Mouse (Mus musculus) gastrocnemius, adult 18-20 months (tissue): ENCODE measurements around the gene Ube2z. TPM values are rescaled to one million over a fixed set of nuclear protein-coding genes. Genes with fewer than 3 reads are reported as not detected.
A peak's percentile ranks its signal among the peaks of the same experiment; 100 is the strongest.

Experiments used
- DNase-seq: peaks from one replicate; pipeline ENCODE4 v3.0.0; 2021; ENCODE audit warnings: low spot score
- total RNA-seq, 2 experiments: library from RNA; stranded (reverse); gene quantifications; 2 replicates each; pipeline ENCODE4 v1.2.3; 2021

Ube2z gene
- total RNA-seq, 2 experiments from 2014 or later, result 14.5 to 17.3 TPM

- DNase-seq, result no peak
Observed at GRCm38 (mm10) chr11:96064521-96065214, 520 bp downstream of the Ube2z start.

DNA sequence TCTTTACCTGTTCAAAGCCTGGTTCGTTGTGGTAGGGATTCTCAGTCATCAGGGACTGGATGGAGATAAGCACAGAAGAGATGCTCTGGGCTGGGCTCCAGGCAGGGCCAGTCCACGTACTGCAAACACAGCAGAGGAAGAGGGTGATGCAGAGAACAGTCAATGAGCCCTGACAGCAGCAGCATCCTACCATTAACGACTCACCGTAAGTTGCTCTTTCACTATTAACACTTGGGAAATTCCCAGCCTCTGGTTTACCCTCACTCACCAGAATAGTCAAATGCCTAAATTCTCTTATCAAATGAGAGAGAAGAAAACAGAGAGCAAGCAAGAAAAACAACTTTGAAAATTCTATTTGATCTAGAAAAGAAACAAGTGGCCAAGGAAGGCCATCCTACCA is 6.9 kb downstream of the Ube2z start:
- no peak for DNase-seq

- DNase-seq, result no peak
Observed at GRCm38 (mm10) chr11:96050854-96051253, 14.3 kb downstream of the Ube2z start.

GRCm38 (mm10) chr11:96049939-96050338 is 15.2 kb downstream of the Ube2z start:
- DNase-seq, result no peak

GRCm38 (mm10) chr11:96047469-96048373 is 17.5 kb downstream of the Ube2z start:
- no peak for DNase-seq

- no peak for DNase-seq
Observed at GRCm38 (mm10) chr11:96046793-96047192, 18.4 kb downstream of the Ube2z start.

DNA sequence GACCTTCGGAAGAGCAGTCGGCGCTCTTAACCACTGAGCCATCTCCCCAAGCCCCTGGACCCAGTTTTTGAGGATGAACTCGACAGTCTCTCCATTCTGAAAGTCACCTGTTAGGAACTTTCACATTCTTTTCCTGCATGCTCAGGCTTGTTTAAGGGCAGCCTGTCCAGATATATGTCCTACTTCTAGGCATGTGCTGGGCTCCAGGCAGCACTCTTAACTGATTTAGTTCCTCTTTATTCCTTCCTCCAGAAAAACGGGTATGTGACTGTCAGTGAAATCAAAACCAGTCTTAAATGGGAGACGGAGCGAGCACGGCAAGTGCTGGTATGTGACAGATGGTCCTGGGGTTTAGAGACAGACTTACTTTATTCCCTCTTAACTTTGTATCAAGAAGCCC is 19.2 kb downstream of the Ube2z start:
- DNase-seq, result no peak

DNA sequence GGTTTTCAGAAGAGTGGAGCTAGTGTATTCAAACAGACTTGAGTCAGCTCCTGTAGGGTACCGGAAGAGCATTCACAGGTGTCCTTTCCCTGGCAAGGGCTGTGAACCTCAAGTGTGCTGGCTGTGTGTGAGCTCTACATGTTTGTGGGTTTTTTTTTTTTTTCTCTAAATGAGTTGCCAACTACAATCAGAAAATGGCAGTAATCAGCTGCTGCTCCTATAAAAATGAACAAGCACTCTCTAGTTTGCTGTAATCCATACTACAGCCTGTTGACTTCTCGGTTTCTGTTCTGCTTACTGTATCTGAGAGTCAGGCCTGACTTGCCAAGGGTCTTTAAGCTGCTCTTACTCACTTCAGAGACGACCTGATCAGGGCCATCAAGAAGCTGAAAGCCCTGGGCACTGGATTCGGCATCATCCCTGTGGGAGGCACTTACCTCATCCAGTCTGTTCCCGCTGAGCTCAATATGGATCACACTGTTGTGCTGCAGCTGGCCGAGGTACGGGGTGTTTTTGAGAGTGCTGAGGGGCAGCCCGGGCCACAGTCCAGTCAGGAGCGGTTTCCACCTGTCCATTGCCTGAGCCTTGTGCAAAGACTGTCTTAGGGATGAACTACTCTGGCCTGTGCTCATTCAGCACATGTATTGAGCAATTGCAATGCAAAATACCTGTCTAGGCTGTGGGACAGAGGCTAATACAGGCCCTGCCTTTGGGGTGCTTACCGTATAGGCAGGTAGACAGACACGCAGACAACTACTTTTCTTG is 20.2 kb downstream of the Ube2z start:
- DNase-seq, result no peak

GRCm38 (mm10) chr11:96038560-96038959 is 26.6 kb downstream of the Ube2z start:
- no peak for DNase-seq

DNA sequence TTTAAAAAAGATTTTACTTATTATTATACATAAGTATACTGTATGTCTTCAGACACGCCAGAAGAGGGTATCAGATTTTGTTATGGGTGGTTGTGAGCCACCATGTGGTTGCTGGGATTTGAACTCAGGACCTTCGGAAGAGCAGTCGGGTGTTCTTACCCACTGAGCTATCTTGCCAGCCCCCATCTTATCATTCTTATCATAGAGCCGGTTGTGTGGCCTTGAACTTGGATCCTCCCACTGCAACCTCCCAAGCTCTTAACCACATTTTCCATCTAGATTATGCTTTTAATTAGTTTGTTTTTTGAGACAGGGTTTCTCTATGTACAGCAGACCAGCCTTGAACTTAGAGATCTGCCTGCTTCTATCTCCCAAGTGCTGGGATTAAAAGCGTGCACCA is 27.7 kb downstream of the Ube2z start:
- DNase-seq, result no peak

GRCm38 (mm10) chr11:96035133-96035532 is 30.1 kb downstream of the Ube2z start:
- DNase-seq, result no peak

- DNase-seq, result peak; percentile 93
Observed at GRCm38 (mm10) chr11:96034596-96035052, 30.6 kb downstream of the Ube2z start, which contains the start of gene Snf8. Gene Snf8, plus strand, starts transcription at chr11:96034885.

GRCm38 (mm10) chr11:96034116-96034515 is 31.1 kb downstream of the Ube2z start:
- DNase-seq, result no peak

- no peak for DNase-seq
Observed at GRCm38 (mm10) chr11:96033264-96033663, 31.9 kb downstream of the Ube2z start.

GRCm38 (mm10) chr11:96031701-96032100 is 33.5 kb downstream of the Ube2z start:
- DNase-seq, result no peak

- DNase-seq, result no peak
Observed at GRCm38 (mm10) chr11:96030571-96030970, 34.6 kb downstream of the Ube2z start.

GRCm38 (mm10) chr11:96028130-96028529 is 37.1 kb downstream of the Ube2z start:
- DNase-seq, result no peak

GRCm38 (mm10) chr11:96020622-96021021 is 44.6 kb downstream of the Ube2z start:
- DNase-seq, result no peak

DNA sequence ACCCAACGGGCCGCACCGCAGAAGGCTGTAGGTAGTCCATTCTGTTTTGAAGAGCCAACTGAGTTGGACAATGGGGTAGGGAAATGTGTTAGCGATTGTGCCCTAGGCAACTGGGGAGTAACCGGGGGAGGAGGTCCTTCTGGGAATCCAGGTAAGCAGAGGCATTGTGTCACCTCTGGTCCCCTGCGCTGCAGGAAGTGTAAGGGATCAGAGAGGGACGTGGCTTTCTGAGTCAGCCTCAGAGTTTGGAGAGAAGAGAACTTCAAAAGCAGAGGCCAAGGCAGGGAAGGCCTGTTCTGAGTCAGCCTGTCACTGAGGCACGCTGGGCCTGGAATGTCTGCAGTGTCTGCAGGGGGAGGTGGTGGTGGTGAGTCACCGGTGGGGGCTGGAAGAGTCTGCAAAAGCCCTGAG is 47.2 kb downstream of the Ube2z start:
- no peak for DNase-seq

GRCm38 (mm10) chr11:96015421-96015820 is 49.8 kb downstream of the Ube2z start:
- DNase-seq, result no peak

- DNase-seq, result no peak
Observed at GRCm38 (mm10) chr11:96011982-96012381, 53.2 kb downstream of the Ube2z start.

GRCm38 (mm10) chr11:96008827-96009226 is 56.4 kb downstream of the Ube2z start:
- no peak for DNase-seq
